Mouse (Mus musculus) spleen, embryonic (tissue): ENCODE measurements around the gene Gm21366.
"Not testable (repeated sequence)": the region's sequence is repeated elsewhere in the genome, so short reads cannot be mapped to it uniquely, and the experiment has no call there.

Experiments
- CTCF ChIA-PET: fragments of 350-600 bp; sonication (Branson Sonifier 250); formaldehyde crosslinking; loops from one replicate; lab custom pipeline; 2022; lab: Charles Lee

Gm21366 gene

GRCm38 (mm10) chrY:22861156-22861555 lies at the start of gene Gm21366:
TSS of gene Gm21366 (minus strand) at chrY:22861256.
- CTCF ChIA-PET, result not testable (repeated sequence)
